Mouse (Mus musculus) cerebellum, adult (tissue): ENCODE results near the gene Morc2b.
"Not testable (repeated sequence)": the region's sequence is repeated elsewhere in the genome, so short reads cannot be mapped to it uniquely, and the experiment has no call there.

Source experiments
- ATAC-seq: cut with Nextera tagmentation; 2 replicates; pipeline ENCODE4 v1.9.2; 2017; ENCODE audit warnings: mild to moderate bottlenecking, moderate library complexity, mixed read lengths; ENCODE audit not compliant: insufficient number of reproducible peaks, low FRiP score, low TSS enrichment

The Morc2b gene

DNA sequence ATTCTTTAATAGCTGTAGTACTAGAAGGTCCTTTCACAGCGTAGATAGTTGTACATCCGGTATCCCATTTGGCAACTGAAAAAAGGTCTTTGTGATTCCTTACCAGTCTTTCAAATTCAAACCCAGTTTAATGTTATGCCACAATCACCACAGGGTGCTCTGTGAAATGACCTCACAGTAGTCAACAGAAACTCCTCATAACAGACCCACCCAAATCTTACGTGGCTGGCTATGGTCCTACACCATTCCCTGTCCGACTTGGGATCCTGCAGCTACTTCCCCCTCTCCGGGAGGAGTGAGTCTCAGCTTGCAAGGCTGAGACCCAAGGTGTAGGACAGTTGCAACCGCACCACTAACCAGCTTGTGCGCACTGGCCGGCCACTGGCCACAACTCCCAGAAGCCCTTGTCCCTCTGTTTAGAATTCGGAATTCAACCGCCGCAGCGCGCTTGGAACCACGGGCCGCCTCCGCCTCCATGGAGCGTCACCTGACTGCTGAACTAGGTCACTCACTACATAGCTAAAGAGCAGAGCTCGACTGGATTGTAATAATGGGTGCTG lies at the start of gene Morc2b:
Morc2b (minus strand) TSS at position 423 of the 560 bp plus-strand sequence.
- ATAC-seq = no peak

GRCm38 (mm10) chr17:33168147-33168546 lies 28.7 kb upstream of the Morc2b start, which contains the start of gene Olfr55:
Gene Olfr55, plus strand, starts transcription at chr17:33168447.
- not testable (repeated sequence) for ATAC-seq

GRCm38 (mm10) chr17:33126257-33126656 lies 13.2 kb downstream of the Morc2b start:
- ATAC-seq = no peak

DNA sequence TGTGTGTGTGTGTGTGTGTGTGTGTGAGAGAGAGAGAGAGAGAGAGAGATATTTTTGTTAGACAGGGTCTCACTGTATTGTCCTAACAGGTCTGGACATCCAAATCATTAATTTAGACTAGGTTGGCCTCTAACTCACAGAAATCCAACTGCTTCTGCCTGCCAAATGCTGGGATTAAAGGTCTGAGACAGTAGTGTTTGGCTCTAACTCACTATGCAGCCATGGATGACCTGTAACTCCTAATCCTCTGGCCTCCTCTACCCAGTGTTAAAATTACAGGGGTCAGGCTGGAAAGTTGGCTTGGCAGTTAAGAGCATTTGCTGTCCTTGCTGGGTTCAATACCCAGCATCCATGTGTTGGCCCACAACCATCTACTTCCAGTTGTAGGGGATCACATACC lies 14.9 kb downstream of the Morc2b start:
- no peak for ATAC-seq

- ATAC-seq = no peak
These were observed 42.1 kb downstream of the Morc2b start for GRCm38 (mm10) chr17:33097396-33097795.

DNA sequence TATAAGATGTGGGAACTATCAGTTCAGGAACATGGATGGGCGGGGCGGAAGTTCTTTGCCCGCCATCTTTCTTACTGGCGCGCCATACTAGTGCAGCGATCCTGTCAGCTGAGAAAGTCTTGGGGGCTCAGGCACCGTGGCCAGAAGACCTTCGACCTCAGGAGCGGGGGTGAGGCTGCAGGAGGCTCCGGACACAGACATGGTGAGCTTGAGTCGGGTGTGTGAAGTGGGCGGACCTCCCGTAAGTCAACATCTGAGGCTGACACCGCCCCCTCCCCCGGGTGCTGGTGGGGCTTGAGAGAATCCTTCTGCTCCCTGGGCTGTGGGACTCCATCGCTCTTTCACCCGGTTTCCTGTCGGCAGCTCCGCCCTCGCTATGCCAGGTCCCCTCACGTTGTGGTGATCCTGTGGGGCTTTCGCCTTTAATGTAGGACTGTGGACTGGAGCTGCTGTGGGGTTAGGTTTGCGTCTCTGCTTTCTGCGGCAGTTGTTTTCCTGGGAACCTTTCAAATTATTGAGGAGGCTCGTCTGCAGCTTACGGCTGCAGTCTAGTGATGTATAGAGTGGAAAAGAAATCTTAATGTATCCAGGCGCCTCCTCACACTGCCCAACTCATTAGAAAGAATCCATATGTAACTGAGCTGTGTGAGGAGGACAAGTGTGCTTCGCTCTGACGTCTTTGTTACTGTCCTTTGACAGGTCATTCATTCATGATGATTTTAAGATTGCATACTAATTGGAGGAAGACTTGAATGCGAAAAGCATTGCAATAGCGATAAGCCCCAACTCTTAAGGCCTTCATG lies 46.9 kb downstream of the Morc2b start:
- ATAC-seq = peak; percentile 60

DNA sequence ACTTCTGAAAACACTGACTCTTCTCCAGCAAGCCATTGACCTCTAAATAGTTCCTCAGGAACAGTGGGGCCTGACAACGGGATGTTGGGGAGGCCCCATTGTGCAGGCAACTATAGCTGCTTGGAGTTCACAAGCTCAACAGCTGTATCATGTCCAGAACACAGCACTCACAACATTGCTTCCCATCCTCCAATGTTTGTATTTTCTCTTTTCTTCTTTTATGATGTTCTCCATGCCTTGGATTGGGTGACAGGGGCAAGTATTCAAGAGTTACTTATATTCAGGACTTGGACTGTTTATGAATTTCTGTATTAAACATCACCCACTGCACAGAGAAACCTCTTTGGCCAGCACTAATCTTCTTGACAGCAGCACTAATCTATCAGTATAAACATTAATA lies 47.9 kb downstream of the Morc2b start:
- no peak for ATAC-seq

- peak; percentile 94 for ATAC-seq
These were observed 50.1 kb downstream of the Morc2b start, which contains the start of gene Zfp563 for GRCm38 (mm10) chr17:33089220-33089949. Gene Zfp563, plus strand, starts transcription at chr17:33089310.

GRCm38 (mm10) chr17:33067958-33068357 lies 71.5 kb downstream of the Morc2b start, which contains the start of gene 4921501E09Rik:
Gene 4921501E09Rik, minus strand, starts transcription at chr17:33068058.
- no peak for ATAC-seq
